Mouse (Mus musculus) C2C12 (cell line): Measurements from ENCODE around the gene Runx3.

Experiments
- CEBPB ChIP-seq: IDR thresholded peaks from one replicate; pipeline ENCODE4 v1.6.1; 2011; ENCODE audit warnings: low read depth, mild to moderate bottlenecking, control low read depth, moderate library complexity
- CTCF ChIP-seq: IDR thresholded peaks from one replicate; pipeline ENCODE4 v1.5.1; 2011; ENCODE audit not compliant: control insufficient read depth, insufficient read depth, insufficient read length
- FOSL1 ChIP-seq: IDR thresholded peaks from one replicate; pipeline ENCODE4 v1.8.0; 2011; ENCODE audit warnings: mild to moderate bottlenecking, low read length; ENCODE audit not compliant: poor library complexity, insufficient read depth, severe bottlenecking
- MAX ChIP-seq: IDR thresholded peaks from one replicate; pipeline ENCODE4 v1.6.1; 2011; ENCODE audit warnings: mild to moderate bottlenecking, control low read depth
- MYOD1 ChIP-seq: IDR thresholded peaks from one replicate; pipeline ENCODE4 v1.6.1; 2011; ENCODE audit warnings: low read depth; ENCODE audit not compliant: control insufficient read depth, insufficient read length
- USF1 ChIP-seq: IDR thresholded peaks from one replicate; pipeline ENCODE4 v1.6.1; 2011; ENCODE audit warnings: low read depth, mild to moderate bottlenecking, control low read depth, moderate library complexity

- TF ChIP-seq CEBPB (no peak), CTCF (no peak), USF1 (no peak), MYOD1 (peak; percentile 93), MAX (peak; percentile 14), FOSL1 (no peak)
Measured at GRCm38 (mm10) chr4:135095693-135096092, 24.8 kb upstream of the Runx3 start.
